Mouse (Mus musculus): ENCODE results near the gene Xpo6. TPM values are rescaled to one million over a fixed set of nuclear protein-coding genes. Genes with fewer than 3 reads are reported as not detected.

The Xpo6 gene
- polyA plus RNA-seq, 1 experiment = 83.9 TPM

- Histone ChIP-seq H3K36me3 (replicated peaks; ENCODE audit: low read length) (peaks cover 37% of the 10 kb centered on the region), H3K4me3 (replicated peaks) (no peak overlapping the region), H3K27me3 (replicated peaks) (no peaks in the 10 kb centered on the region), H3K4me1 (peaks cover 63% of the 10 kb centered on the region), H3K9me3 (no peaks in the 10 kb centered on the region)
- TF ChIP-seq FLI1 (IDR thresholded peaks at IDR 0.05; ENCODE audit: low read length) (no peak), GATA1 (IDR thresholded peaks at IDR 0.05; ENCODE audit: borderline replicate concordance, low read length) (no peak)
These were observed 24.3 kb downstream of the Xpo6 start for GRCm38 (mm10) chr7:126175999-126176398.

GRCm38 (mm10) chr7:126175456-126175855 lies 24.8 kb downstream of the Xpo6 start:
- H3K27me3 ChIP-seq (replicated peaks) = no peaks in the 10 kb centered on the region
- no peaks in the 10 kb centered on the region for H3K9me3 ChIP-seq
- peaks cover 42% of the 10 kb centered on the region for H3K36me3 ChIP-seq (replicated peaks; ENCODE audit: low read length)
- TF ChIP-seq FLI1 (IDR thresholded peaks at IDR 0.05; ENCODE audit: low read length) = no peak
- no peak for TF ChIP-seq GATA1 (IDR thresholded peaks at IDR 0.05; ENCODE audit: borderline replicate concordance, low read length)
- H3K4me1 ChIP-seq = peaks cover 58% of the 10 kb centered on the region
- peak overlapping the region; percentile 66 for H3K4me3 ChIP-seq (replicated peaks)

- H3K4me1 ChIP-seq = peaks cover 52% of the 10 kb centered on the region
- TF ChIP-seq GATA1 (IDR thresholded peaks at IDR 0.05; ENCODE audit: borderline replicate concordance, low read length) (no peak), FLI1 (IDR thresholded peaks at IDR 0.05; ENCODE audit: low read length) (no peak)
- no peak overlapping the region for H3K4me3 ChIP-seq (replicated peaks)
- H3K9me3 ChIP-seq = no peaks in the 10 kb centered on the region
- no peaks in the 10 kb centered on the region for H3K27me3 ChIP-seq (replicated peaks)
- H3K36me3 ChIP-seq (replicated peaks; ENCODE audit: low read length) = peaks cover 45% of the 10 kb centered on the region
These were observed 25.4 kb downstream of the Xpo6 start for GRCm38 (mm10) chr7:126174863-126175262.

- TF ChIP-seq FLI1 (IDR thresholded peaks at IDR 0.05; ENCODE audit: low read length) (no peak), GATA1 (IDR thresholded peaks at IDR 0.05; ENCODE audit: borderline replicate concordance, low read length) (no peak)
- Histone ChIP-seq H3K9me3 (no peaks in the 10 kb centered on the region), H3K27me3 (replicated peaks) (no peaks in the 10 kb centered on the region), H3K4me3 (replicated peaks) (no peak overlapping the region), H3K4me1 (peaks cover 65% of the 10 kb centered on the region), H3K36me3 (replicated peaks; ENCODE audit: low read length) (peaks cover 65% of the 10 kb centered on the region)
These were observed 28.3 kb downstream of the Xpo6 start for GRCm38 (mm10) chr7:126172001-126172400.

- Histone ChIP-seq H3K27me3 (replicated peaks) (no peaks in the 10 kb centered on the region), H3K4me1 (peaks cover 46% of the 10 kb centered on the region), H3K4me3 (replicated peaks) (no peak overlapping the region), H3K9me3 (no peaks in the 10 kb centered on the region), H3K36me3 (replicated peaks; ENCODE audit: low read length) (peaks cover 87% of the 10 kb centered on the region)
- TF ChIP-seq GATA1 (IDR thresholded peaks at IDR 0.05; ENCODE audit: borderline replicate concordance, low read length) = no peak
- no peak for TF ChIP-seq FLI1 (IDR thresholded peaks at IDR 0.05; ENCODE audit: low read length)
These were observed 31.7 kb downstream of the Xpo6 start for GRCm38 (mm10) chr7:126168584-126168983.

GRCm38 (mm10) chr7:126167426-126167825 lies 32.9 kb downstream of the Xpo6 start:
- no peak for TF ChIP-seq FLI1 (IDR thresholded peaks at IDR 0.05; ENCODE audit: low read length)
- no peak for TF ChIP-seq GATA1 (IDR thresholded peaks at IDR 0.05; ENCODE audit: borderline replicate concordance, low read length)
- Histone ChIP-seq H3K4me1 (peaks cover 39% of the 10 kb centered on the region), H3K9me3 (no peaks in the 10 kb centered on the region), H3K27me3 (replicated peaks) (no peaks in the 10 kb centered on the region), H3K36me3 (replicated peaks; ENCODE audit: low read length) (peaks cover 85% of the 10 kb centered on the region), H3K4me3 (replicated peaks) (peak overlapping the region; percentile 8)

GRCm38 (mm10) chr7:126166571-126166970 lies 33.7 kb downstream of the Xpo6 start:
- Histone ChIP-seq H3K9me3 (no peaks in the 10 kb centered on the region), H3K36me3 (replicated peaks; ENCODE audit: low read length) (peaks cover 82% of the 10 kb centered on the region), H3K4me3 (replicated peaks) (no peak overlapping the region), H3K27me3 (replicated peaks) (no peaks in the 10 kb centered on the region), H3K4me1 (peaks cover 36% of the 10 kb centered on the region)
- TF ChIP-seq FLI1 (IDR thresholded peaks at IDR 0.05; ENCODE audit: low read length) (no peak), GATA1 (IDR thresholded peaks at IDR 0.05; ENCODE audit: borderline replicate concordance, low read length) (no peak)

GRCm38 (mm10) chr7:126158238-126158637 lies 42.1 kb downstream of the Xpo6 start:
- H3K27me3 ChIP-seq (replicated peaks) = no peaks in the 10 kb centered on the region
- no peak overlapping the region for H3K4me3 ChIP-seq (replicated peaks)
- TF ChIP-seq GATA1 (IDR thresholded peaks at IDR 0.05; ENCODE audit: borderline replicate concordance, low read length) = no peak
- no peak for TF ChIP-seq FLI1 (IDR thresholded peaks at IDR 0.05; ENCODE audit: low read length)
- peaks cover 11% of the 10 kb centered on the region for H3K4me1 ChIP-seq
- peaks cover 85% of the 10 kb centered on the region for H3K36me3 ChIP-seq (replicated peaks; ENCODE audit: low read length)
- no peaks in the 10 kb centered on the region for H3K9me3 ChIP-seq

- Histone ChIP-seq H3K9me3 (no peaks in the 10 kb centered on the region), H3K4me3 (replicated peaks) (no peak overlapping the region), H3K27me3 (replicated peaks) (no peaks in the 10 kb centered on the region), H3K36me3 (replicated peaks; ENCODE audit: low read length) (peaks cover 91% of the 10 kb centered on the region), H3K4me1 (peaks cover 15% of the 10 kb centered on the region)
- TF ChIP-seq GATA1 (IDR thresholded peaks at IDR 0.05; ENCODE audit: borderline replicate concordance, low read length) = no peak
- no peak for TF ChIP-seq FLI1 (IDR thresholded peaks at IDR 0.05; ENCODE audit: low read length)
These were observed 44.6 kb downstream of the Xpo6 start for GRCm38 (mm10) chr7:126155746-126156145.

GRCm38 (mm10) chr7:126154731-126155130 lies 45.6 kb downstream of the Xpo6 start:
- Histone ChIP-seq H3K27me3 (replicated peaks) (no peaks in the 10 kb centered on the region), H3K4me1 (peaks cover 15% of the 10 kb centered on the region), H3K4me3 (replicated peaks) (peak overlapping the region; percentile 42), H3K36me3 (replicated peaks; ENCODE audit: low read length) (peaks cover 91% of the 10 kb centered on the region), H3K9me3 (no peaks in the 10 kb centered on the region)
- TF ChIP-seq GATA1 (IDR thresholded peaks at IDR 0.05; ENCODE audit: borderline replicate concordance, low read length) (no peak), FLI1 (IDR thresholded peaks at IDR 0.05; ENCODE audit: low read length) (no peak)

GRCm38 (mm10) chr7:126152324-126152723 lies 48.0 kb downstream of the Xpo6 start:
- H3K9me3 ChIP-seq = no peaks in the 10 kb centered on the region
- H3K4me3 ChIP-seq (replicated peaks) = no peak overlapping the region
- peaks cover 15% of the 10 kb centered on the region for H3K4me1 ChIP-seq
- no peaks in the 10 kb centered on the region for H3K27me3 ChIP-seq (replicated peaks)
- no peak for TF ChIP-seq GATA1 (IDR thresholded peaks at IDR 0.05; ENCODE audit: borderline replicate concordance, low read length)
- no peak for TF ChIP-seq FLI1 (IDR thresholded peaks at IDR 0.05; ENCODE audit: low read length)
- peaks cover 93% of the 10 kb centered on the region for H3K36me3 ChIP-seq (replicated peaks; ENCODE audit: low read length)
